In the genomic region with DNA sequence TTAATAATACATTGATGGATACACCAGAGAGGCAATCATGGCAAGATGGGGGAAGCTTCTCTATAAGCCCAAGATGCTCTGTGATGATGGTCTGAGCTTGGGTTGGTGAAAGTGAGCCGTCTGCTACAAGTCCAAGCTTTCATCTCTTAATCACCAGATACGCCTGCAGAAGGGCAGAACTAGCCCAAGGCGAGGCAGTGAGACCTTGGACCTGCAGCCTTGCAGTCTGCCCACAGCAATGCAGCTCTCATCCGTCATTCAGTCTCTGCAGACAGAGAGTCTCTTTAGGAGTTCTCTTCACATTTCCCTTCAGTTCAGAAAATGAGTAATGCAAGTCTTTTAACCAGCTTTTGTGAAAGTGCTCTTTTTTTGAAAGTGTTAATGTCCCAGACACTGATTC, we compare ENCODE assay signal across 27 mouse cellular contexts. TPM values are rescaled to one million over a fixed set of nuclear protein-coding genes. Genes with fewer than 3 reads are reported as not detected.
DNase-seq lines count a peak whose midpoint lies in the region; TF ChIP-seq lines count a peak whose summit lies in the region.
"Had no signal": no experiment of that assay in that cellular context is flagged by ENCODE, and none has a peak within 500 bp of the region (broad histone marks: within the 10 kb centered on the region; RNA-seq: fewer than 3 reads in every experiment).

No protein-coding gene starts in this region.

- H3K27ac ChIP-seq in brown adipose tissue, adult 24 weeks (replicated peaks; ENCODE audit: low read depth, low read length) = peak overlapping the region; percentile 23; the same call in 1 of the 2 replicates
- H3K27ac ChIP-seq: embryonic facial prominence, embryonic 10.5 days; embryonic facial prominence, embryonic 15.5 days; forebrain, embryonic 12.5 days; heart, adult 2 months; hindbrain, embryonic 13.5 days; left cerebral cortex, adult 2 months; limb, embryonic 13.5 days; liver, embryonic 12.5 days; midbrain, embryonic 10.5 days; midbrain, embryonic 15.5 days had no signal

- H3K4me1 ChIP-seq in brown adipose tissue, adult 24 weeks (ENCODE audit: control insufficient read depth, insufficient read depth, insufficient read length, low read length) = peaks cover 14% of the 10 kb centered on the region

- H3K36me3 ChIP-seq in myocyte (ENCODE audit: control insufficient read depth, insufficient read depth) = no peaks in the 10 kb centered on the region
- H3K36me3 ChIP-seq: embryonic facial prominence, embryonic 15.5 days; forebrain, embryonic 12.5 days; midbrain, embryonic 15.5 days had no signal

- DNase-seq in adrenal gland, postnatal 10 days = peak; percentile 31
- DNase-seq in adrenal gland, postnatal 4 days (ENCODE audit: low spot score in 2 of 2) = no peak
- peak; percentile 45 for DNase-seq in adrenal gland, postnatal 14 days
- no peak for DNase-seq in left cerebral cortex, adult 18-20 months (ENCODE audit: low spot score in 2 of 2)
- no peak for DNase-seq in ovary, adult 18-20 months (ENCODE audit: low spot score)
- DNase-seq: cerebellum, adult 18-20 months; cerebellum, postnatal 14 days; forebrain, postnatal 0 days; gastrocnemius, postnatal 10 days; heart, postnatal 4 days; kidney, adult 11 months; kidney, postnatal 14 days; thymus, adult 2 months; thymus, postnatal 36 days had no signal

- peak overlapping the region; percentile 67 for H3K4me2 ChIP-seq in myocyte (ENCODE audit: low read depth)
- H3K4me2 ChIP-seq: embryonic facial prominence, embryonic 15.5 days; forebrain, embryonic 12.5 days; heart, embryonic 12.5 days; hindbrain, embryonic 13.5 days; limb, embryonic 13.5 days; liver, embryonic 12.5 days; midbrain, embryonic 15.5 days had no signal

- peaks cover 23% of the 10 kb centered on the region for H3K79me2 ChIP-seq in myocyte (ENCODE audit: control insufficient read depth, insufficient read depth)

- no peaks in the 10 kb centered on the region for H3K27me3 ChIP-seq in myocyte (ENCODE audit: control insufficient read depth, insufficient read depth, insufficient read length)
- H3K27me3 ChIP-seq: embryonic facial prominence, embryonic 15.5 days; forebrain, embryonic 12.5 days; heart, embryonic 12.5 days; hindbrain, embryonic 13.5 days; limb, embryonic 13.5 days; liver, embryonic 12.5 days; midbrain, embryonic 15.5 days had no signal

- TF ChIP-seq POLR2A in myocyte (IDR thresholded peaks at IDR 0.05; ENCODE audit: insufficient read length, low read depth) = no peak

- H3ac ChIP-seq in myocyte (ENCODE audit: control insufficient read depth, insufficient read length) = no peak overlapping the region

- no peak overlapping the region for H3K4me3 ChIP-seq in brown adipose tissue, adult 24 weeks (ENCODE audit: insufficient read depth, low read depth, low read length)
- H3K4me3 ChIP-seq in myocyte = no peak overlapping the region
- H3K4me3 ChIP-seq: embryonic facial prominence, embryonic 10.5 days; embryonic facial prominence, embryonic 15.5 days; forebrain, embryonic 12.5 days; heart, adult 2 months; heart, embryonic 12.5 days; hindbrain, embryonic 13.5 days; left cerebral cortex, adult 2 months; limb, embryonic 13.5 days; liver, embryonic 12.5 days; midbrain, embryonic 10.5 days; midbrain, embryonic 15.5 days had no signal

TF ChIP-seq in myocyte, 11 proteins besides CTCF, POLR2A, EP300 and RAD21:
- TF ChIP-seq TCF3 (IDR thresholded peaks at IDR 0.05; ENCODE audit: insufficient read length, low read depth) (no peak), MYOD1 (IDR thresholded peaks at IDR 0.05; ENCODE audit: control insufficient read depth in 1 of 3, insufficient read length in 2 of 3, low read depth in 2 of 3) (no peak), MYOG (IDR thresholded peaks at IDR 0.05; ENCODE audit: control insufficient read depth in 1 of 3, insufficient read depth in 1 of 3, insufficient read length in 2 of 3, low read depth in 2 of 3) (no peak), REST (IDR thresholded peaks at IDR 0.05; ENCODE audit: insufficient read depth, insufficient read length) (no peak), E2F4 (IDR thresholded peaks at IDR 0.05; ENCODE audit: insufficient read depth) (no peak), MAX (IDR thresholded peaks at IDR 0.05; ENCODE audit: low read depth) (no peak), CEBPB (IDR thresholded peaks at IDR 0.05; ENCODE audit: insufficient read depth, poor library complexity, severe bottlenecking) (no peak), TCF12 (IDR thresholded peaks at IDR 0.05; ENCODE audit: insufficient read depth, poor library complexity, severe bottlenecking) (no peak), USF1 (IDR thresholded peaks at IDR 0.05; ENCODE audit: low read depth) (no peak), POLR2AphosphoS2 (IDR thresholded peaks at IDR 0.05; ENCODE audit: insufficient read length, low read depth) (no peak), SRF (IDR thresholded peaks at IDR 0.05; ENCODE audit: control insufficient read depth, insufficient read length, low read depth) (no peak)
TF ChIP-seq in myocyte: peak in this region for 0.

RNA-seq across cellular contexts. Expression of gene Wdfy2, which starts 20.4 kb away (rescaled TPM):
- 10 to 100 TPM; 25.5 to 29.0 TPM for total RNA-seq in adrenal gland, postnatal 10 days (2021)
- total RNA-seq in adrenal gland, postnatal 4 days (2021) = 10 to 100 TPM; 33.7 to 35.2 TPM
- total RNA-seq in adrenal gland, postnatal 14 days (2021) = 28.4 and 28.8 TPM in 2 replicates
- polyA plus RNA-seq in brown adipose tissue, adult 24 weeks (2012; ENCODE audit: insufficient read depth, insufficient read length, missing spikeins) = 8.7 and 9.6 TPM in 2 replicates
- 4.4 TPM for polyA plus RNA-seq in myocyte (2012; fragmentation: generic; extraction: Trizol)
- 10 to 100 TPM; 13.7 to 14.1 TPM for total RNA-seq in left cerebral cortex, adult 18-20 months (2021)

Comparison
In these comparisons a context has a peak if more than half of its experiments do, and no peak if none do; other contexts are left out.
1. DNase-seq: peak in adrenal gland, postnatal 10 days (single experiment) and adrenal gland, postnatal 14 days (single experiment); none in adrenal gland, postnatal 4 days (0 of 2), left cerebral cortex, adult 18-20 months (0 of 2) and ovary, adult 18-20 months (single experiment).